Mouse (Mus musculus) spleen, adult 2 months (tissue): Measurements from ENCODE around the gene 5530401A14Rik.

ENCODE experiments used
- CTCF ChIP-seq: fragments of 200-500 bp; IDR thresholded peaks from 2 replicates; pipeline ENCODE4 v1.5.1; 2011; ENCODE audit warnings: mild to moderate bottlenecking, inconsistent platforms; ENCODE audit not compliant: insufficient read depth, insufficient read length, insufficient replicate concordance; ENCODE audit errors: extremely low read depth
- POLR2A ChIP-seq: fragments of 200-500 bp; IDR thresholded peaks from 2 replicates; pipeline ENCODE4 v1.6.1; 2011; ENCODE audit warnings: low read depth, low read length, inconsistent platforms

GRCm38 (mm10) chr11:81816531-81816930 is 43.9 kb upstream of the 5530401A14Rik start:
- no peak for TF ChIP-seq CTCF
- no peak for TF ChIP-seq POLR2A
